Mouse (Mus musculus) bone marrow, adult 2 months (tissue): Measurements from ENCODE around the gene Shoc2.

Experiments used
- CTCF ChIP-seq: fragments of 200-500 bp; IDR thresholded peaks from 2 replicates; pipeline ENCODE4 v1.5.1; 2011; ENCODE audit warnings: low read length, control low read depth; ENCODE audit not compliant: control insufficient read depth, insufficient read depth
- POLR2A ChIP-seq: fragments of 200-500 bp; IDR thresholded peaks from 2 replicates; pipeline ENCODE4 v1.6.1; 2011; ENCODE audit warnings: low read depth, mild to moderate bottlenecking, control low read depth, low read length, borderline replicate concordance; ENCODE audit not compliant: control insufficient read depth

- TF ChIP-seq POLR2A: no peak
- TF ChIP-seq CTCF: no peak
These were observed 95.3 kb downstream of the Shoc2 start for GRCm38 (mm10) chr19:54039441-54039840.
